Mouse (Mus musculus): ENCODE data around the gene Ccdc127. TPM values are rescaled to one million over a fixed set of nuclear protein-coding genes. Genes with fewer than 3 reads are reported as not detected.

The Ccdc127 gene
- 45.1 TPM for polyA plus RNA-seq (2017; shearing (Covaris generic))

DNA sequence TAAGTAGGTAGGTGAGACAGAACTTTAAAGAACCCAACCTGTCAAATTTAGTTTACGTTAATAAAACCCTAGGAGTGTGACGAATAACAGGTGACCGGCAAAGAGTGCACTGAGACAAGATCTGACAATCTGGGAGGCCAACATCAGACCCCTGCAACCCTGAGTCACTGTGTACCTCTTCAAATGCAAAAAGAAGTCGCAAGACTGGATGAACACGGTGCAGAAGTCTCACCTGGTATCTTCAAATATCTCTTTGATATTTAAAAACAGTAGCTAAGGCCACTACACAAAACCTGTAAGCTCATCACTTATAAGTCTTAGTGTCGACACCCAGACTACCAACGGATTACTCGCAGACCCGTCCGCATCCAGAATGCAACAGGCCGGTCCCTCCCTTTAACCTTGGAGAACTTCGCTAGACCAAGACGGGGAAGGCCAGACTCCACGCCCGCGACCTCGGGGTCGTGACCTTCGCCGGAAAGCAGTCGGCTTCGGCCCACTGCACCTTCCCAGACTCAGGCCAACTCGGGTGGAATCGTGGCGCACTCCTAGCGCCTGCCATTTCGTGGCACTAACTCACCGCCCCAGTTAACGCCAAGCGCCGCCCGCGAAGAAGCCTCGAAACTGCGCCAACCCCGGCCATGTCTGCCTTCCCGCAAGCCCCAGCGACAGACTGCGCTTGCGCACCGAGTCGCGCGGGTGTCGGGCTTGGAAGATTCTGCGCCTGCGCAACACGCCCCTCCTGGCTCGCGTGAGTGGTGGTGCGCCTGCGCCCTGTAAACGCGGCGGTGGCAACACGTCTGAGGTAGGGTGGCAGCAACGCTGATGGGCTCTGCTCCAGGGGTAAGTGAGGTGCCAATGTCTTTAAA lies at the start of gene Ccdc127, which contains the start of gene Sdha:
Gene Ccdc127, plus strand, starts transcription at position 744 of the 869 bp plus-strand sequence.
Gene Sdha, minus strand, starts transcription at position 715 of the 869 bp plus-strand sequence.

DNA sequence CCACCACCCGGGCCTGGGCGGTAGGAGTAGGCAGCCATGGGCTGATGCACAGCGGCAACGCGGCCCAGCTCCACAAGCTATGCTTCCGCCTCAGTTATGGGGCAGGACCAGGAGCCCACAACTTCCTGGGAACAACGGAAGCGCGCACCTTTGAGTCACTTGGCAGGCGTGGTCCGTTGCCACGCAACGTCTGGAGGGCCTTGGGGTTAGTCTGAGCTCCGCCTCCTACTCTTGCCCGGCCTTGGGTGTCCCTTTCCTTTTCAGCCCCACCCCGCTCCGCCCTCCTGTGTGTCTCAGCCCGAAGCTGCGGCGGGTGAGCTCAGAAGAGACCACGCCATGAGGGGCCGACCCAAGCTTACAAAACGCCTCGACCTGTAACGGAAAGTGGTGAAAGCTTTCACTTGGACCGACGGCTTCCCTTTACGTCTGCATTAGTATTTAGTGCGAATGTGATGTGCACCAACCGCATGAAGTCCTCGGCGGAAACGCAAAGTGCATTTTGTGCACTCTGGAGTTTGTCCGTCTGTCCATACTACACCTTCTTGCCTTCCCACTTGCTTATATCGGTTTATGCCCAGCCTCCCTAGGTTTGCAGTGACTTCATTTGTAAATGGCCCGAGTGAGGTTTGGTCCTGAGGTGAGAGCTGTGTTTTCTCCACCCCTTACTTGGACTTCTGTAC lies 32.8 kb upstream of the Ccdc127 start, which contains the start of gene Pdcd6:
Gene Pdcd6, minus strand, starts transcription at position 411 of the 680 bp plus-strand sequence.

DNA sequence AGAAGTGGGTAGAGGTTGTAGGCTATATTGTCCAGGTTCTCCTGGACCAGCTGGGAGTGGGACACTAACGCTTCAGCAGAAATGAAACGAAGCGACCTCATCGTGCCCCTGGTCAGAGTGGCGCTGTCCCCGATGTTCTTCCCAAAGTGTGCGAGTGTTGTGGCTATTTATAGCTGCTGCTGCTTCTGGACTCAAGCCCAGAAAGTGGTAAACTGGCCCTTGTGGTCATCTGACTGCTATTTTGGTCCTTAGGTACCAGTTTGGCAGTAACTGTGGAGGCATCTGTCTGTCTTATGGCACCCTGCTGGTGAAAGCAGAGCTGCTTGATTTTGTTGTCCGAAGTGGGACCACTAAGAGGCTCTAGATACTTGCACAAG lies 13.7 kb downstream of the Ccdc127 start, which contains the start of gene Lrrc14b:
Gene Lrrc14b, minus strand, starts transcription at position 147 of the 377 bp plus-strand sequence.

DNA sequence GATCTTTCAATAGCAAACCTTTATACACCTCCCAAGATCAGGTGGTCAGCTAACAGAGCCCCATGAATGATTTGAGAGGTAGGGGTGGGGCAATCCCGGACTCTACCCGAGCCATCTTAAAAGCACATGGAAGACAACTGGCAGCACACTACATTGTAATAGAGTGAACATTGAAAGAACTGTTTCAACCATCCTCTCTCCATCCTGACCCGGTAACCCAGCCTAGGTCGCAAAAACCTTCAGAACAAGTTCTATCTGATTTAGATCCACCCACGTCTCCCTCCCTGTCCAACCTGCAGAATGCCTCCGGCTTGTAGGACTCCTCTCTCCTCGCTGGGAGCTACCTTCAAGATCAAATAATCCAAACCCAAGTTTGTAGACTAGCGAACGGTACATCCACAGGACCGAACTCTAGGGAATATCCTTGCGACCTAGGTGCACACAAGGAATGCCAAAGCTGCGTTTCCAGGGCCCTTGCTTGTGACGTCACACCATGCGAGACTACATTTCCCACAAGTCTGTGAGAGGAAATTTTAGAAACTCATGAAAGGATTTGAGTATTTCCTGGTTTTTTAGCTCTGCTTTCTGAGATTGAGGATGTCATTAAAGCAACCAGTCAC lies 40.4 kb downstream of the Ccdc127 start, which contains the start of gene Zfp72:
Gene Zfp72, minus strand, starts transcription at position 466 of the 620 bp plus-strand sequence.

DNA sequence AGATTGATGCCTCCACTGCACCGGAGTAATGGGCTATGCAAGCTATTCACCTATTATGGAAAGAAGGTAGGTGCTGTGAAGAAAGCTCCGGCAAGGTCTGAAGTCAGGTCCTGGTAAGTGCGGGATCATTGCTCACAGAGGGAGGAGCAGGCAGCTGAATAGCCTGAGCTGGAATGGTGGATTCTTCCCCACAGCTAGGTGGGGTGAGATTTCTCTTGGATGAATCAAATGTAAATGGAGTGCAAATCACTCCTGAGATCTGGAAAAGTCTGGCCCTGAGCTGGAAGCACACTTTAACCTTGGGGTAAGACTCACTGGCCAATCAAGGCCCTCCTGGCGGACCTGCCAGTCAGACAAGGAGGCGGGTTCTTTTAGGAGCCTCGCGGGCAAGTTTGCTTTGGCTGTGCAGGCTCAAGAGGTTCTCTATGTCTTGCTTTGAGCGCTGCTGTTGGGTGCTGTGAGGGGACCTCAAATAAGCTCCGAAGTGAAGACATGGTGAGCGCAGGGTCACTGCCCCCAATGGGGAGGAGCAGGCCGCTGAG lies 49.3 kb downstream of the Ccdc127 start, which contains the start of gene Ftl1-ps1:
Gene Ftl1-ps1, plus strand, starts transcription at position 397 of the 542 bp plus-strand sequence.

Other genes starting within 250 kb of the Ccdc127 start
- not detected for gene Slc9a3, start 228.9 kb upstream of the Ccdc127 start, polyA plus RNA-seq (2017; shearing (Covaris generic))
- gene Exoc3, start 141.6 kb upstream of the Ccdc127 start, polyA plus RNA-seq (2017; shearing (Covaris generic)) = 108 TPM
- gene Ahrr, start 58.0 kb upstream of the Ccdc127 start, polyA plus RNA-seq (2017; shearing (Covaris generic)) = 0.24 TPM
- 215 TPM for gene Pdcd6, start 32.7 kb upstream of the Ccdc127 start, polyA plus RNA-seq (2017; shearing (Covaris generic))
- 384 TPM for gene Sdha, start within 50 bp of the Ccdc127 start, polyA plus RNA-seq (2017; shearing (Covaris generic))
- gene Lrrc14b, start 13.7 kb downstream of the Ccdc127 start, polyA plus RNA-seq (2017; shearing (Covaris generic)) = not detected
- gene Zfp72, start 40.5 kb downstream of the Ccdc127 start, polyA plus RNA-seq (2017; shearing (Covaris generic)) = 2.9 TPM
- gene Ftl1-ps1, start 49.4 kb downstream of the Ccdc127 start, polyA plus RNA-seq (2017; shearing (Covaris generic)) = 71.6 TPM
- 23.1 TPM for gene Zfp825, start 143.7 kb downstream of the Ccdc127 start, polyA plus RNA-seq (2017; shearing (Covaris generic))